Mouse (Mus musculus): ENCODE measurements around the gene Tmem37. TPM values are rescaled to one million over a fixed set of nuclear protein-coding genes. Genes with fewer than 3 reads are reported as not detected.
A peak's percentile ranks its signal among the peaks of the same experiment; 100 is the strongest.

The Tmem37 gene
- polyA plus RNA-seq, 1 experiment from 2014 or later: 6.8 TPM

DNA sequence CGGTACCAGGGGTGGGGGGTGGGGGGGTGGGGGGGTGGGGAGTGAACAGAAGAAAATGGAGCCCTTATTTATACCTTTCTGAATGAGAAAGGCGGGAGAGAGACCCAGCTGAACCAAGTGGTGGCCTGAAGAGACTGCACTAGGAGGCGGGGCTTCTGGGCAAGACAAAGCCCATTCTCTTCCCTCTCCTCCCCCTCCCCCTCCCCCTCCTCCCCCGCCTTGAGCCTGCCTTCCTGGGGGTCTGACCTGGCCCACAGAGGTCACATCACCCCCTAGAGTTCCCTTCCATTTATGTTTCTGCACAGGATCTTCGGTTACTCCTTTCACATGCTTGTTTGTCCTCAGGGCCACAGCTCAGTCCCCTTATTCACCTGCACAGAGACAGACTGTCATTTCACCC lies 15.3 kb upstream of the Tmem37 start:
- no peak overlapping the region for H3K4me3 ChIP-seq
- no peaks in the 10 kb centered on the region; the same call in 1 of the 2 replicates for H3K9me3 ChIP-seq
- H3K27ac ChIP-seq: no peak overlapping the region
- no peak for ATAC-seq (ENCODE audit: low FRiP score, low read depth)
- no peaks in the 10 kb centered on the region for H3K4me1 ChIP-seq
- no peaks in the 10 kb centered on the region for H3K36me3 ChIP-seq
- no peak overlapping the region for H3K9ac ChIP-seq
- no peaks in the 10 kb centered on the region for H3K27me3 ChIP-seq (replicated peaks)
- no peak overlapping the region for H3K4me2 ChIP-seq (replicated peaks)
- 8% methylated on average over 5 of the region's 5 CpGs for WGBS

GRCm38 (mm10) chr1:120086644-120087043 lies 12.8 kb upstream of the Tmem37 start:
- 75% methylated on average over 13 of the region's 13 CpGs for WGBS
- Histone ChIP-seq H3K27me3 (replicated peaks) (no peaks in the 10 kb centered on the region), H3K4me2 (replicated peaks) (no peak overlapping the region), H3K4me3 (no peak overlapping the region), H3K4me1 (no peaks in the 10 kb centered on the region), H3K9me3 (no peaks in the 10 kb centered on the region), H3K27ac (no peak overlapping the region), H3K9ac (no peak overlapping the region), H3K36me3 (no peaks in the 10 kb centered on the region)
- no peak for ATAC-seq (ENCODE audit: low FRiP score, low read depth)

- no peak overlapping the region for H3K27ac ChIP-seq
- WGBS: 65% methylated on average over 3 of the region's 3 CpGs
Measured at GRCm38 (mm10) chr1:120085696-120086095, 11.8 kb upstream of the Tmem37 start.

GRCm38 (mm10) chr1:120083921-120084517 lies 10.1 kb upstream of the Tmem37 start:
- Histone ChIP-seq H3K4me2 (replicated peaks) (no peak overlapping the region), H3K4me3 (no peak overlapping the region), H3K9me3 (no peaks in the 10 kb centered on the region), H3K9ac (no peak overlapping the region), H3K4me1 (no peaks in the 10 kb centered on the region), H3K27ac (no peak overlapping the region), H3K36me3 (no peaks in the 10 kb centered on the region), H3K27me3 (replicated peaks) (no peaks in the 10 kb centered on the region)
- WGBS: 63% methylated on average over 5 of the region's 5 CpGs
- ATAC-seq (ENCODE audit: low FRiP score, low read depth): no peak

More at GRCm38 (mm10) chr1:120085696-120086095, 11.8 kb upstream of the Tmem37 start:
- H3K27me3 ChIP-seq (replicated peaks): no peaks in the 10 kb centered on the region
- no peaks in the 10 kb centered on the region for H3K9me3 ChIP-seq
- H3K9ac ChIP-seq: no peak overlapping the region
- ATAC-seq (ENCODE audit: low FRiP score, low read depth): no peak
- no peaks in the 10 kb centered on the region for H3K4me1 ChIP-seq
- H3K36me3 ChIP-seq: no peaks in the 10 kb centered on the region
- H3K4me2 ChIP-seq (replicated peaks): no peak overlapping the region
- H3K4me3 ChIP-seq: no peak overlapping the region

GRCm38 (mm10) chr1:120082957-120083585 lies 9.2 kb upstream of the Tmem37 start:
- Histone ChIP-seq H3K27ac (no peak overlapping the region), H3K4me3 (no peak overlapping the region), H3K4me2 (replicated peaks) (no peak overlapping the region), H3K27me3 (replicated peaks) (no peaks in the 10 kb centered on the region), H3K36me3 (no peaks in the 10 kb centered on the region), H3K4me1 (no peaks in the 10 kb centered on the region), H3K9me3 (no peaks in the 10 kb centered on the region), H3K9ac (no peak overlapping the region)
- 39% methylated on average over 7 of the region's 7 CpGs for WGBS
- ATAC-seq (ENCODE audit: low FRiP score, low read depth): no peak

DNA sequence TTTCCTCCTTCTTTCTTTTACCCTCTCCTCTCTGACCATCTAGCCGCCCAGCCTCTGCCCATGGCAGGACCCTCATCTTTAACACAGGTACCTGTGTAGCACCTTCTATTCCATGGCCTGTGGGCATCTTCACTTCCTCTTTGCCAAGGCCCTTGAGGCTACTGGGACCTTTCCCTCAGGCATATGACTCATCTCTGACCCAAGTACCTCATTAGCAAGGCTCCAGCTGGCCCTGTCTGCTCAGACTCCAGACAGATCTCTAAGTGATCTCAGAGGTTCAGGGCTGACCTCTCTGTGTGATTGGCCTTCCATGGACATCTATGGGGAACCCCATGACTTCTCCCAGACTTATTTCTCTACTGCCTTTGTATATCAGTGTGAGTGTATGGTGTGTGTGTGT lies 6.8 kb upstream of the Tmem37 start:
- H3K4me2 ChIP-seq (replicated peaks): no peak overlapping the region
- H3K4me1 ChIP-seq: no peaks in the 10 kb centered on the region
- no peaks in the 10 kb centered on the region for H3K27me3 ChIP-seq (replicated peaks)
- no peak overlapping the region for H3K27ac ChIP-seq
- WGBS: 96% methylated on average over 1 of the region's 1 CpGs
- ATAC-seq (ENCODE audit: low FRiP score, low read depth): no peak
- no peak overlapping the region for H3K9ac ChIP-seq
- H3K9me3 ChIP-seq: no peaks in the 10 kb centered on the region
- H3K4me3 ChIP-seq: no peak overlapping the region
- H3K36me3 ChIP-seq: no peaks in the 10 kb centered on the region

DNA sequence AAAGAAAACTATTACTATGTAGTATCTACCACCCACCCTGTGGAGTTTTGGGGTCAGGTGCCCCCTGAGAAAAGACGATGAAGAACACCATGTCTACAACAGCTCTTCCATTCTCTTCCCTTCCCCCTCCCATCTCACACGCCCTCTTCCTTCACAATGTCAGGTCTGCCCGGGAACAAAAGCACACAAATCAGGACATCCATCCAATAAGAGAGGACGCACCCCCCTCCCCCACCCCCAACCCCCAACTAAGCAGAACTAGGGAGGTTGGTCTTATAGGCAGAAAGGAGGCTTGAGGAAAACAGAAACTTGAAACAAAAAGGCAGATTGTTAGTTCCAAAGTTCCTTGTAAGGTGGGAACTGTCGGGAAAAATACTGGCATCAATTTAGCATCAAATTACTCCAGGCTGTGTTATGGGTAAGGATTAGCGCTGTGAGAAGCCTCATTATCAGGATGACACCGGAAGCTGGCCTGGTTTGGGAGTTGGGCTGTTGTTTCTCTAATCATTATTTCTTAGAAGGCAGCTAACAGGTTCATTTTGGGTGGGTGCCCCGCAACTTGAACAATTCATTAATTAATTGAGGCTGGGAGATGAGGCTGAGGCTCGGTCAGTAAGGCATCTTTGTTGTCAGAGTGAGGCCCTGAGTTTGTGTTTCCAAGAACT lies 4.0 kb upstream of the Tmem37 start:
- Histone ChIP-seq H3K4me3 (no peak overlapping the region), H3K4me1 (peaks cover 10% of the 10 kb centered on the region), H3K4me2 (replicated peaks) (no peak overlapping the region), H3K36me3 (no peaks in the 10 kb centered on the region), H3K27me3 (replicated peaks) (peaks cover 12% of the 10 kb centered on the region; the same call in 1 of the 2 replicates), H3K9me3 (no peaks in the 10 kb centered on the region), H3K27ac (no peak overlapping the region), H3K9ac (no peak overlapping the region)
- 20% methylated on average over 9 of the region's 9 CpGs for WGBS
- no peak for ATAC-seq (ENCODE audit: low FRiP score, low read depth)

GRCm38 (mm10) chr1:120075507-120075906 lies 1.6 kb upstream of the Tmem37 start:
- 84% methylated on average over 5 of the region's 5 CpGs for WGBS
- Histone ChIP-seq H3K27ac (no peak overlapping the region), H3K4me2 (replicated peaks) (no peak overlapping the region), H3K9me3 (no peaks in the 10 kb centered on the region), H3K4me1 (peaks cover 12% of the 10 kb centered on the region), H3K27me3 (replicated peaks) (peaks cover 18% of the 10 kb centered on the region), H3K4me3 (no peak overlapping the region), H3K36me3 (no peaks in the 10 kb centered on the region), H3K9ac (no peak overlapping the region)
- no peak for ATAC-seq (ENCODE audit: low FRiP score, low read depth)

GRCm38 (mm10) chr1:120074931-120075330 lies 1.1 kb upstream of the Tmem37 start:
- H3K4me3 ChIP-seq: no peak overlapping the region
- 81% methylated on average over 4 of the region's 4 CpGs for WGBS
- H3K4me1 ChIP-seq: peaks cover 12% of the 10 kb centered on the region
- H3K4me2 ChIP-seq (replicated peaks): no peak overlapping the region
- H3K9ac ChIP-seq: no peak overlapping the region
- peaks cover 18% of the 10 kb centered on the region for H3K27me3 ChIP-seq (replicated peaks)
- H3K36me3 ChIP-seq: no peaks in the 10 kb centered on the region
- ATAC-seq (ENCODE audit: low FRiP score, low read depth): no peak
- H3K9me3 ChIP-seq: no peaks in the 10 kb centered on the region
- H3K27ac ChIP-seq: no peak overlapping the region

- 0 out of 2 replicates have a peak, but pooled peaks have one; percentile 10 for ATAC-seq (ENCODE audit: low FRiP score, low read depth)
- no peak overlapping the region; the same call in 1 of the 2 replicates for H3K9ac ChIP-seq
- 22% methylated on average over 4 of the region's 4 CpGs for WGBS
- H3K27ac ChIP-seq: no peak overlapping the region
- no peaks in the 10 kb centered on the region for H3K36me3 ChIP-seq
- H3K4me2 ChIP-seq (replicated peaks): peak overlapping the region; percentile 88
- no peak overlapping the region for H3K4me3 ChIP-seq
- no peaks in the 10 kb centered on the region for H3K9me3 ChIP-seq
- peaks cover 18% of the 10 kb centered on the region for H3K27me3 ChIP-seq (replicated peaks)
- H3K4me1 ChIP-seq: peaks cover 12% of the 10 kb centered on the region
Measured at GRCm38 (mm10) chr1:120074307-120074702, 431 bp upstream of the Tmem37 start.

- peaks cover 18% of the 10 kb centered on the region for H3K27me3 ChIP-seq (replicated peaks)
- 18% methylated on average over 16 of the region's 16 CpGs for WGBS
- H3K4me3 ChIP-seq: 0 out of 2 replicates have a peak overlapping the region, but pooled peaks have one; percentile 36
Measured at GRCm38 (mm10) chr1:120072900-120073299, 974 bp downstream of the Tmem37 start.

DNA sequence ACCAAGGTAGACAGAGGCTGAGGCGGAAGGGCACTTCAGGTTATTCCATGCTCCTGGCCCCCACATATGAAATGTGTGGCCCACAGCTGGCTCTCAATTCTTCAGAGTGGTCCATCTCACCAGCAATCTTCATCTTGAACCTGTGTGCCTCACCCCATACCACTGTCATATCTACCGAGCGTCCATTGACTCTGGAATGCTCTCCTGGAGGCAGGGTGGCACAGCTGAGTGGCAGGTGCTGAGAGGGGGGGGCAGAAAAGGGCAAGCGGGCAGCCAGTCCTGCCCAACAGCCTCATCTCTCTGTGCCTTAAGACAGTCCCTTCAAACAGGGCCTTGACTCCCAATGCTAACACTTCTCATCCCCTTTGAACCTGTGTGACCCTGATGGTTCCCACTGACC lies 2.7 kb downstream of the Tmem37 start:
- no peak overlapping the region for H3K9ac ChIP-seq
- H3K9me3 ChIP-seq: no peaks in the 10 kb centered on the region
- no peak overlapping the region for H3K27ac ChIP-seq
- no peak overlapping the region for H3K4me3 ChIP-seq
- no peak overlapping the region for H3K4me2 ChIP-seq (replicated peaks)
- no peak for ATAC-seq (ENCODE audit: low FRiP score, low read depth)
- no peaks in the 10 kb centered on the region for H3K36me3 ChIP-seq
- H3K27me3 ChIP-seq (replicated peaks): peaks cover 18% of the 10 kb centered on the region
- peaks cover 12% of the 10 kb centered on the region for H3K4me1 ChIP-seq
- WGBS: 95% methylated on average over 4 of the region's 4 CpGs

More at GRCm38 (mm10) chr1:120072900-120073299, 974 bp downstream of the Tmem37 start:
- no peak overlapping the region for H3K27ac ChIP-seq
- no peak for ATAC-seq (ENCODE audit: low FRiP score, low read depth)
- H3K4me1 ChIP-seq: peaks cover 12% of the 10 kb centered on the region
- H3K9me3 ChIP-seq: no peaks in the 10 kb centered on the region
- H3K9ac ChIP-seq: no peak overlapping the region
- H3K4me2 ChIP-seq (replicated peaks): peak overlapping the region; percentile 88
- H3K36me3 ChIP-seq: no peaks in the 10 kb centered on the region

All from neural tube, embryonic 12.5 days (tissue).